Mouse (Mus musculus): ENCODE results near the gene Izumo2.

DNA sequence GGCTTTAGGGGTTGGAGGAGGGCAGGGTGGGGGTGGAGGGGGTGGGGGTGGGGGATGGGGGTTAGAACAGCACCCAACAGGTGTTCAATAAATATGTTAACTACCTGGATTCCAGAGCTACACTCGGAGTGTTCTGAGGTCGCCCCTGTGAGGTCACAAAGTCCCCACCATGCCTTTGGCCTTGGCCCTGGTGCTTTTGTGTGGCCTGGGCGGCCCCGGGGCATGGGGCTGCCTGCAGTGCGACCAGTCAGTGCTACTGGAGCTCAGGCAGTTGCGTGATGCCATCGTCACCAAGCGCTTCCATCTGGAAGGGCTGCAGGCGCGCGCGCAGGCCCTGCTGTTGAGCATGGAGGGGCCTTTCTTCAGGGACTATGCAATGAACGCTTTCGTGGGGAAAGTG lies at the start of gene Izumo2:
- no peak for TF ChIP-seq MAZ (IDR thresholded peaks at IDR 0.05; ENCODE audit: low read depth, low read length)
- no peak for TF ChIP-seq POLR2AphosphoS2 (IDR thresholded peaks at IDR 0.05; ENCODE audit: low read length)
- TF ChIP-seq CTCF (IDR thresholded peaks at IDR 0.05 in 2 of 3, conservative IDR thresholded peaks at IDR 0.05 in 1 of 3; ENCODE audit: control insufficient read depth in 1 of 3, insufficient read depth in 1 of 3, low read depth in 2 of 3, low read length in 3 of 3, poor library complexity in 1 of 3, severe bottlenecking in 1 of 3), result no peak
- TF ChIP-seq HCFC1 (IDR thresholded peaks at IDR 0.05; ENCODE audit: low read depth, low read length), result no peak
- TF ChIP-seq E2F4 (IDR thresholded peaks at IDR 0.05; ENCODE audit: borderline replicate concordance, low read depth, low read length), result no peak
- no peak for TF ChIP-seq CHD2 (IDR thresholded peaks at IDR 0.05; ENCODE audit: low read length)
- TF ChIP-seq EP300 (IDR thresholded peaks at IDR 0.05; ENCODE audit: low read depth in 1 of 2, low read length in 2 of 2), result no peak
- no peak for TF ChIP-seq USF1 (IDR thresholded peaks at IDR 0.05; ENCODE audit: low read depth, low read length)
- TF ChIP-seq ELF1 (IDR thresholded peaks at IDR 0.05; ENCODE audit: low read depth, low read length), result no peak
- TF ChIP-seq ZKSCAN1 (IDR thresholded peaks at IDR 0.05; ENCODE audit: low read depth, low read length), result no peak
- no peak for TF ChIP-seq TBP (IDR thresholded peaks at IDR 0.05; ENCODE audit: low read depth, low read length)
- TF ChIP-seq MYB (IDR thresholded peaks at IDR 0.05; ENCODE audit: low read depth, low read length), result no peak
- no peak for TF ChIP-seq TAL1 (IDR thresholded peaks at IDR 0.05; ENCODE audit: low read length)

Data from MEL (cell line).